Mouse (Mus musculus): ENCODE results near the gene Ngef. TPM values are rescaled to one million over a fixed set of nuclear protein-coding genes. Genes with fewer than 3 reads are reported as not detected.

The Ngef gene
- not detected for total RNA-seq (2023)

DNA sequence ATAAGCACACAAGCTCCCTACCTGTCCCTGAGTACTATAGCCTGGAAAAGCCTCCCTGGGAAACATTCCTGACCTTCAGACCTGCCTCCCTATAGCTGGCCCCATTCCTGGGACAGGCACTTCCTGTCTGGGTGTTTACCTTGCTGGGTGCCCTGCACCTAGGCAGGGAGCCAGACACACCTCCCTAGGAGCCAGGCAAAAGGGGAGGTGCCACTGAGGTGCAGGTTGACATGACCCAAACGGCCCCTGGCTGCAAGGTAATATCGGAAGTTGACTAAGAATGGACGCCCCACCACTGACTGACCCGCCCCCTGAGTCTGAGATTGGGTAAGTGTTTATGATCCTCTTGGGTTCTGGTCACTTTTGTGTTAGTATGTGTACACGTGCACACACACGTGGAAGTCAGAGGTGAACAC is at the start of gene Ngef:
Ngef (minus strand) TSS at position 71 of the 416 bp plus-strand sequence.

DNA sequence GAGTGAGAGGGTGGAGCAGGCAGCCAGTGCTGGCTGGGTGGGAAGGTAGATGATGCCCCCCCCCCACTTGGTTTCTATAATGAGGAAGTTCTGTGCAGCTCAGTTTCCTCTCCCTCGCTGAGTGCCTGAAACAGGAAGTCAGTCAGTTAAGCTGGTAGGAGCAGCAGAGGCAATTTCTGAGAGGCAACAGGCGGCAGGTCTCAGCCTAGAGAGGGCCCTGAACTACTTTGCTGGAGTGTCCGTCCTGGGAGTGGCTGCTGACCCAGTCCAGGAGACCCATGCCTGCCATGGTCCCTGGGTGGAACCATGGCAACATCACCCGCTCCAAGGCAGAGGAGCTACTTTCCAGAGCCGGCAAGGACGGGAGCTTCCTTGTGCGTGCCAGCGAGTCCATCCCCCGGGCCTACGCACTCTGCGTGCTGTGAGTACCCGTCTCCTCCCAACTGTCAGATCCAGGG is 46.6 kb upstream of the Ngef start, which contains the start of gene Inpp5d:
Inpp5d (plus strand) TSS at position 102 of the 458 bp plus-strand sequence.

DNA sequence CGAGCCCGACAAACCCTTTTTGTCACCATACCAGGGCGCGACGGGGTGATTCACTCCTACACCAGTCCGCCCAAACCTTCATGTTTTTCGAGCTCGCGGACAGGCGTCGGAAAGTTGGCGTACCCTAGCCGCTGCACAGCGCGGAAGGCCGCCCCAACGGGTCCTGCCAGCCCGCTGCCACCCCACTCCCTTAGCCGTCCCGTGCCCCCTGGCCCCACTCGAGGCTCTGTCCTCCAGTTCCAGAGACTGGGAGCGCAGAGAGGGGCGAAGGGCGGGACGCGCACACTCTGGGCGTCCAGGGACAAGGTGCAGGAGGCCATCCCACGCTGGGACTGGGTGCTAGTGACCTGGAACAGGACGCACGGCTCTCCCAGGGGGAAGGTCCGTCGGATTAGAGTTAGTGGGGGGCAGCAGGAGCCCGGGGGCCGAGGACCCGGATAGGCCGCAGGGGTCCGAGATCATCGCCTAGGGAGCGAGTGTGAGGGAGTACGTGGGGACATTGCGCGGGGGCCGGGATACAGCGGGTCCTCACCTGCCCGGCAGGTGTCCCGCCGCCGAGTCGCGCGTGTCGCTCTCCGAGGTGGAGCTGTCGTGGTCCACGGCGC is 64.0 kb downstream of the Ngef start, which contains the start of gene Neu2:
Neu2 (plus strand) TSS at position 329 of the 605 bp plus-strand sequence.

DNA sequence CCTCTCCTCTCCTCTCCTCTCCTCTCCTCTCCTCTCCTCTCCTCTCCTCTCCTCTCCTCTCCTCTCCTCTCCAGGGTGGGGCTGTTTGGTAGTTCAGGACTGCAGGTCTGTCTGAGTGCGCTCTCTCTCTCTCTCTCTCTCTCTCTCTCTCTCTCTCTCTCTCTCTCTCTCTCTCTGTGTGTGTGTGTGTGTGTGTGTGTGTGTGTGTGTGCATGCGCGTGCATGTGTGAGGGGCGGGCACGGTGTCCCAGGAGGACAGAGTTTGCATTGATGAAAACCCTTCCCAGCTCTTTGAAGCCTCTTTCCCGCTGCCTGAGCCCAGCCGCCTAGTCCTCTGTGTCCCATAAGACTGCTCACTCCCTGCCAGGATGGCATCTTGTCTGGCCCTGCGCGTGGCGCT is 103.7 kb downstream of the Ngef start, which contains the start of gene Snorc:
Snorc (plus strand) TSS at position 301 of the 400 bp plus-strand sequence.

Other genes starting within 250 kb of the Ngef start
- 100 to 1,000 TPM; 137 to 143 TPM for gene Gigyf2, start 246.9 kb downstream of the Ngef start, total RNA-seq (2023)
- gene Kcnj13, start 179.1 kb downstream of the Ngef start, total RNA-seq (2023), result not detected
- gene Snorc, start 103.6 kb downstream of the Ngef start, total RNA-seq (2023), result not detected
- not detected for gene Neu2, start 64.0 kb downstream of the Ngef start, total RNA-seq (2023)
- 100 to 1,000 TPM; 689 to 737 TPM for gene Inpp5d, start 46.4 kb upstream of the Ngef start, total RNA-seq (2023)
- 100 to 1,000 TPM; 109 to 115 TPM for gene Atg16l1, start 182.0 kb upstream of the Ngef start, total RNA-seq (2023)
- gene Sag, start 229.8 kb upstream of the Ngef start, total RNA-seq (2023), result 1 to 10 TPM; 8.9 to 9.6 TPM